Mouse (Mus musculus) embryonic facial prominence, embryonic 11.5 days (tissue): ENCODE measurements around the gene Grik2. TPM values are rescaled to one million over a fixed set of nuclear protein-coding genes. Genes with fewer than 3 reads are reported as not detected.

Source experiments
- ATAC-seq: fragments of 200-750 bp; cut with Nextera tagmentation; replicated peaks from 2 replicates; pipeline ENCODE4 v1.8.0; 2017; ENCODE audit warnings: low read depth; ENCODE audit not compliant: insufficient number of reproducible peaks, low FRiP score, low TSS enrichment
- DNase-seq: peaks from one replicate; pipeline ENCODE4 v3.0.0-alpha.2; 2015; ENCODE audit warnings: low spot score
- H3K27ac ChIP-seq: fragments of 300-500 bp; sonication (generic); replicated peaks from 2 replicates; pipeline ENCODE4 v1.5.1; 2014; ENCODE audit warnings: mild to moderate bottlenecking, low read depth, low read length, control low read depth
- H3K27me3 ChIP-seq: fragments of 300-500 bp; sonication (generic); 2 replicates; pipeline ENCODE4 v1.6.1; 2014; ENCODE audit warnings: mild to moderate bottlenecking, low read length, moderate library complexity, mixed read lengths; ENCODE audit not compliant: control insufficient read depth, insufficient read depth
- H3K36me3 ChIP-seq: fragments of 300-500 bp; sonication (generic); replicated peaks from 2 replicates; pipeline ENCODE4 v1.6.1; 2014; ENCODE audit warnings: low read depth, mild to moderate bottlenecking, low read length, moderate library complexity, mixed read lengths; ENCODE audit not compliant: control insufficient read depth, insufficient read depth
- H3K4me1 ChIP-seq: fragments of 300-500 bp; sonication (generic); 2 replicates; pipeline ENCODE4 v1.6.1; 2014; ENCODE audit warnings: low read length, mixed read lengths; ENCODE audit not compliant: control insufficient read depth, insufficient read depth
- H3K4me2 ChIP-seq: fragments of 300-500 bp; sonication (generic); 2 replicates; pipeline ENCODE4 v1.6.1; 2014; ENCODE audit warnings: low read depth, mild to moderate bottlenecking, control low read depth, low read length, moderate library complexity
- H3K4me3 ChIP-seq: fragments of 300-500 bp; sonication (generic); 2 replicates; pipeline ENCODE4 v1.5.1; 2014; ENCODE audit warnings: low read depth, low read length, control low read depth
- H3K9ac ChIP-seq: fragments of 300-500 bp; sonication (generic); replicated peaks from 2 replicates; pipeline ENCODE4 v1.6.1; 2014; ENCODE audit warnings: mild to moderate bottlenecking, control low read depth, low read length
- H3K9me3 ChIP-seq: fragments of 300-500 bp; sonication (generic); replicated peaks from 2 replicates; pipeline ENCODE4 v1.6.1; 2016; ENCODE audit warnings: mild to moderate bottlenecking, low read length, inconsistent platforms, mixed read lengths; ENCODE audit not compliant: control insufficient read depth
- whole genome bisulfite sequencing: fragments of 180-500 bp; shearing (Covaris S2); extraction: QIAGEN DNeasy Blood & Tissue Kit; methylation state at CpG from one replicate; pipeline ENCODE4 v1.1.7; 2014; 5-methylcytosine and 5-hydroxymethylcytosine counted together
- polyA plus RNA-seq: library from polyadenylated mRNA; unstranded; fragments of >200 nt; fragmentation: Nextera tagmentation; extraction: Ambion mirVana; gene quantifications from 2 replicates; pipeline ENCODE4 v1.2.1, GENCODE M21; 2014

The Grik2 gene
- polyA plus RNA-seq, 1 experiment from 2014 or later, result 3.8 TPM

DNA sequence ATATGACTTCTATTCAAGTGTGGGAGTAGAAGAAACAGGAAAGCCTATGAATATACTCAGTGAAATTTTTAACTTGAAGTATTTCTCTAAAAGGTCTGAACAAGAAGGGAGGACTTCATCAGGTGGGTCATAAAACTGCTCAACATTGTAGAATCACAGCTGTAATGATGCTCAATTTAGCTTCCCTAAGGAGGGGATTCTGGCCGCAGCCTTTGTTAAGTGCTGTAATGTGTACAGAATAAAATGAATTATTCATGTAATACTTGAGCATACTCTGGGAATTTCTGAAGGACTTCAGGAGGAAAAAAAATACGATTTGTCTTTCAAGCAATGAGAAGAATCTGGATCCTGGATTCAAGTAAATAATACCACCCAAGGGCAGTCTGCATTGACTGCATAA is 26.0 kb downstream of the Grik2 start:
- DNase-seq (no peak), ATAC-seq (no peak)
- Histone ChIP-seq H3K4me3 (no peak overlapping the region), H3K27ac (no peak overlapping the region), H3K27me3 (no peaks in the 10 kb centered on the region), H3K9ac (no peak overlapping the region), H3K4me2 (no peak overlapping the region), H3K4me1 (no peaks in the 10 kb centered on the region), H3K36me3 (no peaks in the 10 kb centered on the region), H3K9me3 (no peaks in the 10 kb centered on the region)
- WGBS, result 70% methylated on average over 2 of the region's 2 CpGs

DNA sequence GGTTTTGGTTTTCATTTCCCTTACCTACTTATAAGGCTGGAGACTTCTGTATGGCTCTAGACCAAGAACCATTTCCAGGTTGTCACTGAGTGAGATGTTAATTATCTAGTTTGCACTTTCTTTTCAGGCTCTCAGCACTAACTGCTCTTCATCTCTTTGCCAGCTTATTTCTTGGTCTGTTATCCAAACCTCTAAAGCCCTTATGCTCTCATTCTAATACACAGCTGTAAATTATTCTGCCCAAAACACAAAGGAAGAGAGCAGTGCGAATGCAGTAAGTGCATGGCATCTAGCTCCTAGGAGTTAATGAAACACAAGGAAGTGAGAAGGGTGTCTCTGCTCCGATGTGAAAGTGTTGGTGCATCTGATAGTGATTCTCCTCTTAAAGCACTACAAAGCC is 36.8 kb downstream of the Grik2 start:
- H3K36me3 ChIP-seq, result no peaks in the 10 kb centered on the region
- H3K4me2 ChIP-seq, result no peak overlapping the region
- no peak for ATAC-seq
- 47% methylated on average over 2 of the region's 2 CpGs for WGBS
- H3K27ac ChIP-seq, result no peak overlapping the region
- no peaks in the 10 kb centered on the region for H3K9me3 ChIP-seq
- no peak overlapping the region for H3K4me3 ChIP-seq
- no peak overlapping the region for H3K9ac ChIP-seq
- no peaks in the 10 kb centered on the region for H3K4me1 ChIP-seq
- no peaks in the 10 kb centered on the region for H3K27me3 ChIP-seq
- no peak for DNase-seq

DNA sequence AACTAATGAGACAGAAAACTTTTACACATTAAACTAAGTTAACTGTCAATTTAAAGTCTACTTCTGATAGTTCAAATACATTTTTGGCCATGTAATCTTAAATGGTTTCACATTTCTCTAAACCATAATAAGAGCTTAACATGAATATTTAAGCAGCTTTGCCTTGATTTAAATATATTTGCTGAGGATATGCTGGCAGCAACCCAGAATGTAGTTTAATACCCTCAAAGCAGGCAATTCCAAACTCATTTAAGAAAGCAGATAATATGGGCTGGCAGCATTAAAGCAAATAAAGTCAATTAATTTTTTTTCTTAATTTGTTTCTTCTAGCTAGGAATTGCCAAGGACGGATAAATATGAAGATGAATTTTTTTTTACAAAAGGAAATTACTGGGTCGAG is 56.7 kb downstream of the Grik2 start:
- no peak overlapping the region for H3K4me2 ChIP-seq
- DNase-seq (no peak), ATAC-seq (no peak)
- no peaks in the 10 kb centered on the region for H3K9me3 ChIP-seq
- no peaks in the 10 kb centered on the region for H3K4me1 ChIP-seq
- no peaks in the 10 kb centered on the region for H3K36me3 ChIP-seq
- 88% methylated on average over 2 of the region's 2 CpGs for WGBS
- H3K9ac ChIP-seq, result no peak overlapping the region
- H3K27ac ChIP-seq, result no peak overlapping the region
- no peaks in the 10 kb centered on the region for H3K27me3 ChIP-seq
- no peak overlapping the region for H3K4me3 ChIP-seq

DNA sequence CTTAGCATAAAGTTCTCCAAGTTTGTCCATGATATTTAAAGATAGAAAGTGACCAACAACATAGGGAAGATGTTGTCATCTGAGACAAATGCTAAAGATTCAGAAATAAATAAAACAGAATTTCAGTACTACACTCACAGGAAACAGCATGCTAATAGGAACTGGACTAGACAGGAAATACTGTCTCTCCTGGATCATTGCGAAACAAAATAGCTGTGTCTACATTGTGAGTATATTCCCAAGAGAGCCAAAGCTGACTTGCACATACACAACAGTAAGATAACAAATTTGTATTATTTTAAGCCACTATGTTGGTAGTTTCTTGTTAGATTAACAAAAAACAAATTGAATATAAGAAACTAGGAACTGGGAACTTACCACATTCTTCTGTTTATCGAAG is 64.9 kb downstream of the Grik2 start:
- Histone ChIP-seq H3K4me2 (no peak overlapping the region), H3K36me3 (no peaks in the 10 kb centered on the region), H3K4me3 (no peak overlapping the region), H3K4me1 (no peaks in the 10 kb centered on the region), H3K27me3 (no peaks in the 10 kb centered on the region), H3K9ac (no peak overlapping the region), H3K27ac (no peak overlapping the region), H3K9me3 (no peaks in the 10 kb centered on the region)
- 88% methylated on average over 2 of the region's 2 CpGs for WGBS
- no peak for ATAC-seq
- no peak for DNase-seq

DNA sequence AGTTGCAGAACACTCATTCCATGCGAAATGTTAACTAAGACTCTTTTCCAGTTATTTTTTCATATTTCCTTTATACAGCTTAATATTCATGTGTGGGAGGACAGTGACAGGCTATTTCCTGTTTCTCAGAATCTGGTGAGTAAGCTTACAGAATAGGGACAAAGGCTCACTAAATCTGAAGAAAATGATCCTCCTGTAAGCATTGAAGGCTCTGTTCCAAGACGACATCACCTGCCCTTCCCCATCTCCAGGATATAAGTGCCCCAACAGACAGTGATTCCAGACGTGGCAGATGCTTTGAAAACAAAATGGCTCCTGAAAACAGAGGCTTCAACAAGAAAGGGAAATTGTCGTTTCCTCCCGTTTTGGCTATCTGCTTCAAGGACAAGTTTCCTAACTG is 71.7 kb downstream of the Grik2 start:
- Histone ChIP-seq H3K4me1 (no peaks in the 10 kb centered on the region), H3K9me3 (no peaks in the 10 kb centered on the region), H3K4me2 (no peak overlapping the region), H3K27ac (no peak overlapping the region), H3K4me3 (no peak overlapping the region), H3K36me3 (no peaks in the 10 kb centered on the region), H3K9ac (no peak overlapping the region), H3K27me3 (no peaks in the 10 kb centered on the region)
- WGBS, result 65% methylated on average over 5 of the region's 5 CpGs
- DNase-seq, result no peak
- ATAC-seq, result no peak

DNA sequence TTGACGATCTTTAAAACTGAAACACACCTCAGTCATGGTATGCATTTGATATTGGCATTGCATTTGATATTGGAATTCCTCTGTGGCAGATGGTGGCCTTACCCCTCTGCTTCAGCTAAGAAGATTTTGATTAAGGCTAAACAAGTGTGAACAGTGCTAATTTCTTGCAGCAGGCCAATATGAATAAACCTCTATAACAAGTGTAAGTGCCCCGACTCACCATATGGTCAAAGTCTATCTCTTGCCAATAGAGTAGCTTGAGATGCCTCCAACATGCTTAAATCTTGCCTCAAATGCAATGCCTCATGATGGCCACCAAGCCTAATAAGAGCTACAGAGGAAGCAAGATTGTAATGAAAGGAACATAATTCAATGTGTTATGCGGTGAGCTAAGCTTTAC is 78.8 kb downstream of the Grik2 start:
- H3K4me1 ChIP-seq, result no peaks in the 10 kb centered on the region
- no peak overlapping the region for H3K27ac ChIP-seq
- H3K36me3 ChIP-seq, result no peaks in the 10 kb centered on the region
- WGBS, result 90% methylated on average over 3 of the region's 3 CpGs
- H3K27me3 ChIP-seq, result no peaks in the 10 kb centered on the region
- H3K4me2 ChIP-seq, result no peak overlapping the region
- DNase-seq (no peak), ATAC-seq (no peak)
- H3K4me3 ChIP-seq, result no peak overlapping the region
- no peaks in the 10 kb centered on the region for H3K9me3 ChIP-seq
- H3K9ac ChIP-seq, result no peak overlapping the region

DNA sequence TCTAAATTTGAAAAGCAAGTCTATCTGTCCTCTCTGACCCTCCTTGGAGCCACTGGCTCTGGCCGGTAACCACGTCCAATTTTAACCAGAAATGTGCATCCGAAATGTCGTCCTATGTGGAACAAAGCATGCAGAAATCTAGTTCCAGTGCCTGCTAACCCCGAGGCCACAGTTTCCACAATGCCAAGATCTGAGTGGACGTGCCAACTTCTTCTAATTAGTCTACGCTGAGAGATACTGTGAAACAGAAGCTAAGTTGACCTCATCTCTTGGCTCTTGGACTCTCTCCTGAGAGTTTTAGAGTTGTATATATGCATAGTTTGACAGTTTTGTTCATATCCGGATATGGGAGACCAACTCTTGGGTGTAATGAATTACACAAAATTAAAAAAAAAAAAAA is 84.1 kb downstream of the Grik2 start:
- Histone ChIP-seq H3K9ac (no peak overlapping the region), H3K36me3 (no peaks in the 10 kb centered on the region), H3K27me3 (no peaks in the 10 kb centered on the region), H3K27ac (no peak overlapping the region), H3K4me2 (no peak overlapping the region), H3K9me3 (no peaks in the 10 kb centered on the region), H3K4me3 (no peak overlapping the region), H3K4me1 (no peaks in the 10 kb centered on the region)
- no peak for ATAC-seq
- no peak for DNase-seq
- WGBS, result 91% methylated on average over 8 of the region's 8 CpGs

DNA sequence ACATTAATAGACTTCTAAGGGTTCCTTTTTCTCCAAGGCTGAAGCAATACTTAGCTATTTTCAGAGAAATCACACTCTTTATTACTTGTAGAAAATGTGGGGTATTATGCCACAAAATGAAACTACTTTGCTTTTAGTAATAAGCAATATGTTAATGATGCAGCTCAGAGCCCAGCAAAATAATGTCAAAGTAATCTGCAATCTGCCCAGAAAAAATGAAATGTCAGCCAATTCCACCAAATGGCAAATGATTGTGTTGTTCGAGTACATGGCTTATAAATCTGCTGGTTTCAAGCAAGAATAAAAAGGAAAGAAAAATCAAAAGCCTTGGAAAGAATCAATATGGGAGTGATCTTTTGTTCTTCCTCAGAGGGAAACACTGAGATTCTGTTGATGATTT is 136.2 kb downstream of the Grik2 start:
- H3K9ac ChIP-seq, result no peak overlapping the region
- H3K27ac ChIP-seq, result no peak overlapping the region
- H3K27me3 ChIP-seq, result no peaks in the 10 kb centered on the region
- H3K9me3 ChIP-seq, result no peaks in the 10 kb centered on the region
- DNase-seq (no peak), ATAC-seq (no peak)
- H3K4me1 ChIP-seq, result no peaks in the 10 kb centered on the region
- no peak overlapping the region for H3K4me2 ChIP-seq
- no peak overlapping the region for H3K4me3 ChIP-seq
- no peaks in the 10 kb centered on the region for H3K36me3 ChIP-seq
- 73% methylated on average over 1 of the region's 1 CpGs for WGBS

DNA sequence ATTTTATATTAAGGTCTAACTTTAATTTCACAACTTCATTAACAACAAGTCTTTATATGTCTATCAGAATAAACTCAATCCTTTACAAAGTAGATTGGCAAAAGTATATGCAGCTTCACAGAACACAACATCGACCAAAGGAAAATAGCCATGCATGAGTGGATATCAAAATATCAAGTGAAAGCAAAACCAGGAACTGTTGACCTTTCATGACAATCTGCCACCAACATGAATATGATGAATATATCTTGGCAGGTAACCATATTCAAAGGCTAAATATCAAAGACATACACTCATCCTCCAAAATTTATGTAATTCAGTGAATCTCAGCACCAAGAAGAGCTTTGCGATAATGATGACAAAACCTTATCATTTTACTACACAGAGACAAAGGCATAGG is 141.4 kb downstream of the Grik2 start:
- Histone ChIP-seq H3K9me3 (no peaks in the 10 kb centered on the region), H3K4me2 (no peak overlapping the region), H3K9ac (no peak overlapping the region), H3K27me3 (no peaks in the 10 kb centered on the region), H3K27ac (no peak overlapping the region), H3K4me1 (no peaks in the 10 kb centered on the region), H3K36me3 (no peaks in the 10 kb centered on the region), H3K4me3 (no peak overlapping the region)
- WGBS, result 90% methylated on average over 2 of the region's 2 CpGs
- ATAC-seq (no peak), DNase-seq (no peak)
